Mouse (Mus musculus) E14TG2a.4 (cell line): ENCODE measurements around the gene Cfap97d1.

Source experiments
- H3K27me3 ChIP-seq: 2 replicates; pipeline ENCODE4 v1.6.1; 2014; ENCODE audit warnings: low read length, control low read depth; ENCODE audit not compliant: insufficient read depth
- H3K36me3 ChIP-seq: 2 replicates; pipeline ENCODE4 v1.6.1; 2014; ENCODE audit warnings: low read length, control low read depth; ENCODE audit not compliant: insufficient read depth
- H3K4me1 ChIP-seq: replicated peaks from 2 replicates; pipeline ENCODE4 v1.6.1; 2014; ENCODE audit warnings: low read depth, low read length, control low read depth
- H3K4me3 ChIP-seq: replicated peaks from 2 replicates; pipeline ENCODE4 v1.5.1; 2014; ENCODE audit warnings: mild to moderate bottlenecking, low read length
- H3K9me3 ChIP-seq: 2 replicates; pipeline ENCODE4 v1.6.1; 2014; ENCODE audit warnings: low read length, control low read depth
- CTCF ChIP-seq: conservative IDR thresholded peaks from 2 replicates; pipeline ENCODE4 v1.5.1; 2014; ENCODE audit warnings: low read length
- NANOG ChIP-seq: IDR thresholded peaks from 2 replicates; pipeline ENCODE4 v1.6.1; 2014; ENCODE audit warnings: borderline replicate concordance, low read length, mixed read lengths
- POU5F1 ChIP-seq: IDR thresholded peaks from 2 replicates; pipeline ENCODE4 v1.6.1; 2014; ENCODE audit warnings: low read length, borderline replicate concordance

Gene Cfap97d1

DNA sequence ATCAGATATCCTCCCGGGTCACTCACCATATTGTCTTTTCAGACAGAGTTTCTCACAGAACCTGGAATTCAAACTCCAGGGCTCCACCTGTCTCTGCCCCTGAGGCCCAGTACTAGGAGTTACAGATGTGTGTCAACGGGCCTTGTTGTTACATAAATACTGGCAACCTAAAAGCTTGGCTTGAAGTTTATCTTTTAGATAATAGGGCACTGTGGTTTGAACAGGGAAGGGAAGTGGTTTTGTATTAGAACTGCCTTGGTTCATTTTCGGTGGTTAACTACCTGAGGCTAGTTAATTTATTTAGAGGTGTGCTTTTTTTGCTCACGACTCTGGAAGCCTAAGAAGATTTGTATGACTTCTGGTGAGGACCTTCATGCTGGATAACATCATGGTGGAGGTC lies 30.6 kb upstream of the Cfap97d1 start:
- Histone ChIP-seq H3K9me3 (no peaks in the 10 kb centered on the region), H3K4me1 (peaks cover 26% of the 10 kb centered on the region), H3K27me3 (peaks cover 27% of the 10 kb centered on the region), H3K36me3 (no peaks in the 10 kb centered on the region), H3K4me3 (no peak overlapping the region)
- TF ChIP-seq NANOG (no peak), CTCF (no peak), POU5F1 (no peak)

DNA sequence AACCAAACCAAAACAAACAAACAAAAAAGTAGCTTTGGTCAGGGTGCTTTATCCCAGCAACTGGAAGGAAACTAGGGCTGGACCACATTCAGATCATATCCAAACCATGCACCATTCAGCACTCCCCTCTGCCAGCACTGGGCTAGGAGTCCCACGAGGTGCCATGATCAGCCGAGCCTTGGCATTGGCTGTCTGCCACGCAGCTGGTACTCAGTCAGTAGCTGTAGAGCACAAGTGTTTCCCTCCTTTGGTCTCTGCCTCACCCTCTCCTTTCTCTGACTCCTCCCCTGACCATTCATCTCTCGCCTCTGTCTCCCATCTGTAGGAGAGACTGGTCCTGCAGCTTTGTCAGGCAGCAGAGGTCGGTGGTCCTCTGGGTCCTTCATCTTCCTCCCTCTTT lies 26.6 kb upstream of the Cfap97d1 start:
- Histone ChIP-seq H3K36me3 (no peaks in the 10 kb centered on the region), H3K4me3 (no peak overlapping the region), H3K27me3 (peaks cover 61% of the 10 kb centered on the region), H3K4me1 (peaks cover 15% of the 10 kb centered on the region), H3K9me3 (no peaks in the 10 kb centered on the region)
- TF ChIP-seq NANOG (no peak), POU5F1 (no peak), CTCF (no peak)

DNA sequence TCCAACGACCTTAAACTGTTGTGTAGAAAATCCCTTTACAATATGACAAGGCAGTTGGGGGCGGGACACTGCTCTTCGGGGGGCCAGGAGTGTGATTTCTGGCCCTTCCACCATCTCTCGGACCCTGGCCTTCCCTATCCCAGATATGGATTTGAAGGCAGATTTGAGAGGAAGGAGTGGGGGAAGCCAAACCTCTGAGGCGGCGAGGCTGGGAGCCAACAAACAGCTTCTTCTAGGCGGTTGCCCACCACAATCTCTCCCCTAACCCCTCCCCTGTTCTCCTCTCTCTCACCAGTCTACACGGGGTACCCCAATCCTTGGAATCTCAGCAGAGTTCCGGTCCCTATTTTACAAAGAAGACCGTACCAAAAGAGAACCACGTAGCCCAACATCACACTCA lies 21.0 kb upstream of the Cfap97d1 start:
- Histone ChIP-seq H3K27me3 (peaks cover 92% of the 10 kb centered on the region), H3K36me3 (no peaks in the 10 kb centered on the region), H3K4me3 (peak overlapping the region; percentile 79), H3K4me1 (peaks cover 51% of the 10 kb centered on the region), H3K9me3 (no peaks in the 10 kb centered on the region)
- no peak for TF ChIP-seq NANOG
- no peak for TF ChIP-seq POU5F1
- TF ChIP-seq CTCF: no peak

DNA sequence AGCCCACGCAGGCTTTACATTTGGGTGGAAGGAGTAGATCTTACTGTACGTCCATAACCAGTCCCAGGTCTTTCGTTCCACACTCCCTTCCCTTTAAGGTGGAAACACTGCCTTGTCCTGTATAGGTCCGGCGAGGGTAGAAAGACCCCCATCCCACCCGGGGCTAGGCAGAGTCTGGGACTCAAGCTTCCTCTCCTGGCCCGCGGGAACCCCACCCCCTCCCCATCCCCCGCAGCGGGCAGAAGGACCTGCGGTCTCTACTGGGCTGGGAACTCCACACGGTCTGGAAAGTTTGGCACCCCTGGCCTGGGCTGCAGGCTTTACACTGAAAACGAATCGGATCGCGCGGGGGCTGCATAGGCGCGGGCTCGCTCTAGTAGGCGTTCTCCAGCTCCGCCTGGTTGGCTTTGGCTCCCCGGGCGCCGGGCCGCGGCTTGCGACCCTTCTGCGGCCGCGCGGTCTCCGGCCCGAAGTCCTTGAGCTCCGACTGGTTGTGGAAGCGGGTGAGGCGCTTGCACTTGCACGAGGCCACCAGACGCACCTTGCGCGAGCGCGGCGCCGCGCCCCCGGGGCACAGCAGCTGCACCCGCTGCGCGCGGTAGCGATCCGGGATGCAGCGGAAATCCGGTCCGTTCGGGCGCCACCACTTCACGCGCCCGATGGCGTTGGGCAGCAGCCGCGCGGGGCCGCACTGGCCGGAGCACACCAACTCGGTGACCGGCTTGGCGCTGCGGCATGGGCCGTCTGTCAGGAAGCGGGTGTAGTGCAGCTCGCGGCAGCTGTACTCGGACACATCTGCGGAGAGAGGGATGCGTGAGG lies 20.4 kb upstream of the Cfap97d1 start:
- H3K9me3 ChIP-seq: no peaks in the 10 kb centered on the region
- TF ChIP-seq NANOG (no peak), POU5F1 (no peak), CTCF (no peak)
- H3K4me1 ChIP-seq: peaks cover 54% of the 10 kb centered on the region
- H3K4me3 ChIP-seq: peak overlapping the region; percentile 79
- no peaks in the 10 kb centered on the region for H3K36me3 ChIP-seq
- H3K27me3 ChIP-seq: peaks cover 86% of the 10 kb centered on the region

DNA sequence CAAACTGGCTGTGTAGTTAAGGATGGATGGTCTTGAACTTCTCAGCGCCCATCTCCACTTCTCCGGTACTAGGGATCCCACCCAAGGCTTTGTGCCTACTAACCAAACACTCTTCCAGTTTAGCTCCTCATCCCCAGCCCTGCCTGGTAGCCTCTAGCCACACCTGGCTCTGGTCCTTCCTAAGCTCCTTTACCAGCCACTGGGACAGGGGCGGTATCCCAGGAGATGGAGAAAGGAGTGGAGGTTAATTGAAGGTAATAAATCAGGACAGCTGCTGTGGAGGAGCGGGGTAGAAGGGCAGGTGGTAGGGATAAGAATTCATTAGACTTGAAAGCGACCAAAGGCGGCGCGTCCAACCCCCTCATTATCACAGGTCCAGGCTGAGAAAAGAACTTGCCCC lies 19.4 kb upstream of the Cfap97d1 start:
- H3K36me3 ChIP-seq: no peaks in the 10 kb centered on the region
- H3K4me1 ChIP-seq: peaks cover 53% of the 10 kb centered on the region
- peak overlapping the region; percentile 79 for H3K4me3 ChIP-seq
- H3K27me3 ChIP-seq: peaks cover 79% of the 10 kb centered on the region
- no peaks in the 10 kb centered on the region for H3K9me3 ChIP-seq
- no peak for TF ChIP-seq POU5F1
- TF ChIP-seq NANOG: no peak
- TF ChIP-seq CTCF: no peak

DNA sequence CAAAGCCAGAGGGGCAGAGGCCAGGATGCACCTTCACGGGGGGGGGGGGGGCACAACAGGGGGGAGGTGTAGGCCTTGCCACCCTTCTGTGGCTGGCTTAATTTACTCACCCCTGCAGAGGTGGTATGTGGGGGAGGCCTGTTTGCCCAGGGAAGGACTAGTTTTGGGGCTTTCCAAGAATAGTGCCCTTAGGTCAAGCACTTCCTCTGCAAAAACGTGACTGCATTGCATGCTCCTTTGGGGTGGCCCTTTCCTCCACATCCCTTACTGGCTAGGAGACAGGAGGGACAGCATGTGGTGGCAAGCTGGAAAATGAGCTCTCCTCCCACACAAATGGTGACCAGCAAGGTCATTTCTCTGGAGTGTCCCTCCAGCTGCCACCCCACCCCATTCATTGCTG lies 18.5 kb upstream of the Cfap97d1 start:
- H3K36me3 ChIP-seq: no peaks in the 10 kb centered on the region

DNA sequence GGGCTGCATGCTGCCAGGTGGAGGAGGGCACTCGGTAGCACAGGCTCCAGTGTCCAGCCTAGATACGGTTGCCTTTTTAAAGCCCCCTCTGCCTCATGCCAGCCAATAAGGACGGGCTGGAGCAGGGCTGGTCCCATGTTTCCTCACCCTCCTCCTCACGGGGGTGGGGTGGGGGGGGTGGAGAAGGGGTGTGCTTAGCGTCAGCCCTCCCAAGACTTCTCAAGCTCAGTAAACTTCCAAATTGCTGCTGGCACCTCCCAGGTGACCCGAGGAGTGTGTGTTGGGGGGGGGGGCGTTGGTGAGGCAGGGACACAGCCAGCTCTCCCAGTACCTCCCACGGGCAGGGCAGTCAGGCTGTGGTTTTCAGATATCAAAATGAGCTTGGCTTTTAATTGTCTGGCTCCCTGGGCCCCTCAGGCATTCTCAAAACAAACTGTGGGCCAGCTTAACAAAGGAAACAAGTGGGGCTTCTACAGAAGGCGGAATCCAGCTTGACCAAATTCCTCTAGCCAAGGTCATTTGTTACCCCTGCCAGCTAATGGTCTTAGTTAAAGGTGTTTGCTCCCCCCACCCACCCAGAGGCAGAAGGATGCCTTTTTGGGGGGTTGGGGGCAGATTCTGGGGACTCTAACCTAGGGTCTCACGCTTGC lies 17.0 kb upstream of the Cfap97d1 start, which contains the start of gene Sost:
Gene Sost (minus strand): TSS at position 51 of the 650 bp plus-strand sequence.
- TF ChIP-seq POU5F1 (no peak), NANOG (no peak), CTCF (no peak)
- Histone ChIP-seq H3K9me3 (no peaks in the 10 kb centered on the region), H3K27me3 (peaks cover 56% of the 10 kb centered on the region), H3K4me3 (no peak within 1 kb of the TSS), H3K36me3 (peaks cover 3% of the 10 kb centered on the region), H3K4me1 (peaks cover 53% of the 10 kb centered on the region)

More for the DNA sequence above, 18.5 kb upstream of the Cfap97d1 start:
- Histone ChIP-seq H3K27me3 (peaks cover 71% of the 10 kb centered on the region), H3K4me1 (peaks cover 53% of the 10 kb centered on the region), H3K9me3 (no peaks in the 10 kb centered on the region), H3K4me3 (no peak overlapping the region)
- TF ChIP-seq NANOG: no peak
- no peak for TF ChIP-seq CTCF
- no peak for TF ChIP-seq POU5F1

DNA sequence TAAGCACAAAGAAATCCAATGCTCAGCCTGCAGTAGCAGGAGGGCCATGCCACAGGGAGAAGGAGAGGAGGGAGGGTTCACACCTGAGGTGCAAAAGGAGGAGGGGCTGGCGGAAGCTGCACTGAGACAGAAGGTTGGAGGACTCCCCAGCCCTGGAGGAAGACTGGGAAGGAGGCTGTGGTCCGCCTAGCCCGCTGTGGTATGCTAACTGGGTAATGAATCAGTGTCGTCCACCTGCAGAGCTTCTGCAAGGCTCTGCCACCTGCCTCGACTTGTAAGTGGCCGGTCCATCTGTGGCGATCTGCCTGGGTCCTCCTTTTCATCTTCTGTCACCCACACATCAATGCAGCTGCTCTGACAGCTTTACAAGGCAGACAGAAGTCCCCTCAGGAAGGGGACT lies 15.8 kb upstream of the Cfap97d1 start:
- H3K4me1 ChIP-seq: peaks cover 48% of the 10 kb centered on the region
- peaks cover 44% of the 10 kb centered on the region for H3K27me3 ChIP-seq

More for the DNA sequence above, 15.8 kb upstream of the Cfap97d1 start:
- H3K9me3 ChIP-seq: no peaks in the 10 kb centered on the region
- TF ChIP-seq CTCF: no peak
- no peak for TF ChIP-seq NANOG
- TF ChIP-seq POU5F1: no peak
- peaks cover 9% of the 10 kb centered on the region for H3K36me3 ChIP-seq
- H3K4me3 ChIP-seq: peak overlapping the region; percentile 11
